Mouse (Mus musculus): ENCODE results near the gene Usp49.
"Not testable (repeated sequence)": the region's sequence is repeated elsewhere in the genome, so short reads cannot be mapped to it uniquely, and the experiment has no call there.

GRCm38 (mm10) chr17:47654346-47654745 is 23.9 kb downstream of the Usp49 start:
- TF ChIP-seq POLR2A (IDR thresholded peaks at IDR 0.05; ENCODE audit: borderline replicate concordance, extremely low read depth, low read depth, low read length); CTCF (IDR thresholded peaks at IDR 0.05; ENCODE audit: insufficient read depth, low read length): not testable (repeated sequence)
